Mouse (Mus musculus) MEL-GATA-1-ER (cell line): ENCODE measurements around the gene 3110009E18Rik.

ENCODE experiments used
- DNase-seq: peaks from one replicate; pipeline ENCODE4 v3.0.0-alpha.2; 2012; ENCODE audit warnings: low read depth; ENCODE audit errors: extremely low read depth

Gene 3110009E18Rik

DNA sequence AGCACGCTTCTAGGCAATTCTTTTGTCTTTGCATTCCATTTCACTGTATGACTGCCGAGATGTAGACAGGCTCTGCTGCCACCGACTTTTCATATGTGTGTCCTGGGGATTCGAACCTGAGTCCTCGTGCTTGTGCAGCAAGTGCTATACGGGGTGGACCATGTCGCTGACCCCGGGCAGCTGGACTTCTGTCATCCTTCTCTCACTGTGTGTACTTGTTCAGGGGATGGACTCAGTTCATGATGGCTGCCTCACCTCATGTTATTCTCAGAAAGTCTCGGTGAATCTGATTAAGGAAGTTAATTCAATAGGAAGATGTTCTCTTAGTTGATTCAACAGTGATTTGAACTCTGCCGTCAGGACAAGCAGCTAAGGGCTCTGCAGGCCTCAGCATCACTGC lies 72.6 kb downstream of the 3110009E18Rik start:
- DNase-seq: no peak

DNA sequence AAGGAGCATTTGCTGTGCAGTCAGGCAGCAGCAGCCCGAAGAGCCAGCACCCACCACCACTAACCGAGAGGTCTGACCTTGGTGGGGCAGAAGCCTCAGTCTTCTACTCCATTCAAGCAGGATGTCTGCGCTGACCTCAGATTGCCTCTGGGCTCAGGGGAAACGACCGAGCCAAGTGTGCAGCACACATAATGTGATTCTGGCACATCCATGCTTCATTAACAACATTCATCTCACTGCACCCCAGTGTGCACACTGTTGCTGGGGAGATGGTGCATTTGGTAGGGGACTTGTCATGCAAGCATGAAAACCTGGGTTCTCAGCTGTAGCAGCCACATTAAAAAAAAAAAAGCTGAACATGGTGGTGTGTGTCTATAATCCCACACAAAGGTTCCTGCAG lies 75.0 kb downstream of the 3110009E18Rik start:
- no peak for DNase-seq

DNA sequence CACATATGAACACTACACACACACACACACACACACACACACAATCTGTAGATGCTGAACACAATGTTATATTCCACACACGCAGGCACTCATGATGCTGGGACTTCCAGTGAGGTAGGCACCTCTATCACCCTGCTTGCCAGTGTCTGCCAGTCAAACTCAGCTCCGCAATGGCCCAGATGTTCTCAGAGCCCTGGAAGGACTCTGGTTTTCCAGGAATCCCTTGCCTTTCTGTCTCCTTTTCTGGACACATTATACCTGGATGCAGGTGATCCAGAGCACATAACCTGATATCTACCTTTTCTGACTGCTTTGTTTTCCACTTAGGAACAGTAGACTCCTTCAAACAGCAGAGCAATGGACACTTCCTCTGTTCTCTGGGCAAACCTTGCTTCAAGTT lies 75.7 kb downstream of the 3110009E18Rik start:
- DNase-seq: no peak

DNA sequence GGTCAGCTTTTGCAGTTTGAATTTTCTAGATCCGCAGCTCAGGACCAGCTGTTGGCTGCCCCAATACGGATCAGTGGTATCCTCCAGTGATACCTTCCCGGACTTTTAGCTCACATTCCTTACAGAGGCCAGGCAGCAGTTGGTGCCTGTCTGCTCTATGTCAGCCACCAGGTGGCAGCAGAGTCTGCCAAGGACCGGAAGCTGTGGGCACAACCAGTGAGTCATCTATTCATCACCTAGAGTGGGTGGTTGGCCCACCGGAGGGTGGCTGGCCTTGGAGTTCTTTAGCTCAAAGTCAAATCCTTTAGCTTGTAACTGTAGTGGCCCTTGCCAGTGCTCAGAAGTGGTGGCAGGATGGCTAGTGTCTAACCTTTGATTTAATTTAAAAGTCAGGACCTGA lies 76.2 kb downstream of the 3110009E18Rik start:
- peak; percentile 22 for DNase-seq

DNA sequence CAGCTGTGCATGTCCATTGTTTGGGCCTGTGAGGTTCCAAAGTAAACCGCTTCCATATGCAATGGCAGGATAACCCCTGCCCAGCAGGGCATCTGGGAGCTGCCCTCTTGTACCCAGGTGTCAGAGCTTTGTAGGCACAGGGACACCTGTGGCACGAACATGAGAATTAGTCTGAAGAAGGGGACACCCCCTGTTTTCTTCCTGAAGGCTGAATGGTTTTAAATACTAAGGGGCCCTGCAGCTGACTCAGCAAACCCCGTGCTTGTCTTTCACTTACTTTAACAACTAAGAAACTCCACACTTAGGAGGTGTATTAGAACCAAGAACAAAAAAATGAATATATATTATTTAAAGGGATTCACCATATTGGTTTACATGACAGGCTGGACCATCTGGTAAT lies 77.2 kb downstream of the 3110009E18Rik start:
- no peak for DNase-seq

DNA sequence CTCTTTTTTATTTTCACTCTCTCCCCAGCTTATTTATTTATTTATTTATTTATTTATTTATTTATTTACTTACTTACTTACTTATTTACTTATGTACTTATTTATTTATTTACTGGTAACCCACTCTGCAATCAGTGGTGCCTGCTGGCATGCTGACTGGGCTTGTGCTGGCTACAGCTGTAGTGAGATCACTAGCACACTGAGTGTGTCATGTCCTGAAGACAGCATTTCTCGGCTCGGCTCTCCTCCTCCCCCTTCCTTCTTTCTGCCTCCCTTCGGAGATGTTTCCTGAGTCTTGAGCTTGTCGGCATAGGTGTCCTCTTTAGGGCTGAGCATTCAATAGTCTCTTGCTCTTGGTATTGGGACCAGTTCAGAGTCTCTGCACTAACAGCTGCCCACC lies 78.0 kb downstream of the 3110009E18Rik start:
- DNase-seq: no peak

DNA sequence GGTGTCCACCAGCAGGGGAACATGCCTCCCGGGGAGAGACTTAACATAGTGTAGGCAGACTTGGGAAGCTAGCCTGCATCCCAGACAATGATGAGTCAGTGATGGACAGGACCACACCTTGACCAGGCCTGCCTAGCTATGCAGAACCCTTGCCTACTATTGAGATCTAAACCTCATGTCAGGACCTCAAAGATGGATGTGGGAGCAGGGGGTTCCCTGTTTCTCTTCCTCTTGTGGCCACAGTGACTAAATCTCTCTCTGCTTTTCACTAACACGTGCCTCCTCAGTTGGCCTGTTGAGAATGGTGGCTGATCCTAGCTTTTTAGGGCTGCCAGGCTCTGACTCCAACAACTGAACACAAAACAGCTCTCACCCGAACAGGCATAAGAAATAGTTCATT lies 81.6 kb downstream of the 3110009E18Rik start:
- no peak for DNase-seq

DNA sequence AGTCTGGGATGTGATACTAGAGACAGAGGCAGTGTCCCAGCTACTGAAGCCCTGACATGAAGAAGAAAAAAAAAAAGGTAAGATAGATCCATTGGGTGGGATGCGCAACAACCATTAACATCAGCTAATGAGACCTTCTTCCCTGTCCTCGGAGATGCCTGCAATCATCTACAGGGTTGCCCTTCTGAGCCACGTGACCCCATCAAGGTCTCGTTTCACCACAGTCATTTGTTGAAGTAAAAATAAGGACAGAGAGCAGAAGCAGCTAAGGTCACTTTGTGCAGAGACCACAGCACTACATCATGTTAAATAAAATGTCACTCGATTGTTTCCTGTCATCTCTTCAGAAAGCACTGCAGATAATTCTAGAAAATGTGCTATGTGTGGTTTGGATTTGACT lies 82.8 kb downstream of the 3110009E18Rik start:
- no peak for DNase-seq

DNA sequence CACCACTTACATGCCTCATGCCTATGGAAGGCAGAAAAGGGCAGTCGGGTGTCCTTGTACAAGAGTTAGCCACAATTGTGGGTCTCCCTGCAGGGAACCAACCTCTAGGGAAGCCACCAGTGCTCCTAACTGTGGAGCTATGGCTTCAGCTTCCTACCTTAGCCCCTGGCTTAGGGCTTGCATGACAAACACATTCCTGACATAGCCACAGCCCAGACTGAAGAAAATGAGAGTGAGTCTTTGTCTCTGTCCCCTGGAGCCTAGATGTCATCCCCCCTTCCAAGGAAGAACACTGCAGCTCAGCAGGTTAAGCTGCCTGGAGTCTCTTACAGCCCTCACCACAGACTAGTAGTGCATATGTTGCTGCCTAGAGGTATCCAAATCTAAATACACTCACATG lies 83.8 kb downstream of the 3110009E18Rik start:
- DNase-seq: no peak

DNA sequence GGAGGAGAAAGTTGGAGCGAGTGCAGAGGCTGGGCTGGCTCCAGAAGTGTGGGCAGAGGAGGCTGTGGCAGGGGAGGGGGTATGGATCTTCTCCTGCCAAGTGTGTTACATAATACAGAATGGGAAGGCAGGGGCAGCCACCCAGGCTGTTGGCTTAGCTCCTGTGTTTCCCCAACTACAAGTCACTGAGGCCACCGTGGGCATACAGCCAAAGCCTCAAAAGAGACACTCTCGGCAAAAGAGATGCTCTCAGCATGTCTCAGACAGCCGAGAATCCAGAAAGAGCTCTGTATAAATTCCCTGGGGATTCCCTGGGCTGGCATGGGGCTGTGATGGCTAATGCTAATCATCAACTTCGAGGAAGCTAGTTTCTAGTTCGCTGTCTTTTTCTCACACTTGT lies 86.6 kb downstream of the 3110009E18Rik start:
- no peak for DNase-seq

DNA sequence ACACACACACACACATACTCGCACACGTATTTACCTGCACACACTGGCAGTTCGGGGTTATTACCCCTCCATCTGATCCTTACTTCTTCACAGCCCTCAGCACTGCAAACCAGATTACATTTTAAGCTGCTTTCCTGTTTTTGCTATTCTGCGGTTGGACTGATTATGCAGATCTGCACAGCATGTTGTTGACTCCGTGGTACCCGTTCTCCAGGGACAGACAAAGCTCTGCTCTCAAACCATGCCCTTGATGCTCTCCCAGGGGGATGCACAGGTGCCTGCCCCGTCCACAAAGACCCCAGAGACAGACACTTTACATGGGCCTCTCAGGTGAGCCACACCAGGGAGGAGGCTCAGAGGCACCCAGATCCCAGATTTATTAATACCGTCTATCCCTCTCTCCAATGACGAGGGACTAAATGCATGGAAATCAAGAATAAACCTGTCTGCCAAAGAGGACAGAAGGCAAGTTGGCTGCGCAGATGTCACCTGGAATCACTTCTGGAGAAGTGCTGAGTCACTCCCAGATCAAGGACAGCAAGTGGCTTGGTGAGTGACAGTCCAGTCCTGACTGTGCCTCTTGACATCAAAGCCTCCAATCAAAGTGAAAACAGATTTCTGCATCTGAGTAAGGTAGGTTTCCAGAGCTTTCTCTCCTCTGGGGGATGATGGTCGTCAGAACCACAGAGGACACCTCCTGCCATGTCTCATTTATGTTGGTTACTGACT lies 87.7 kb downstream of the 3110009E18Rik start:
- DNase-seq: no peak

DNA sequence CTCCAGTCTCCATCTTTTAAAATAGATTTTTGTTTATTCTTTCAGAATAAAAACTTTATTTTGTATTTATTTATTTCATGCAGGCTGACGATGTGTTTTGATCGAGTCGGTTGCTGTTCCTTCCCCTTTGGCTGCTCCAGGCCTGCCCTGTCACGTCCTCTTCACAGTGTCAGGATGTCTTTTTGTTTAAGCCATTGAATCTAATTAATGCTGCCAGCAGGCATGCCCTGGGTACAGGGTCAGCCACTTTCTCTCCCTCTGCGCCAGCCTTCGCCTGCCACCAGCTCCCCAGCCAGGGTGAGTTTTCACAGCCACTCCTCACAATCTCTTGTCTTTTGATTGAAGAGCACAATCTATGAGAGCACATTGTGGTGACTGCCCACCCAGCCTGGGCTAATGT lies 99.9 kb downstream of the 3110009E18Rik start:
- DNase-seq: no peak

DNA sequence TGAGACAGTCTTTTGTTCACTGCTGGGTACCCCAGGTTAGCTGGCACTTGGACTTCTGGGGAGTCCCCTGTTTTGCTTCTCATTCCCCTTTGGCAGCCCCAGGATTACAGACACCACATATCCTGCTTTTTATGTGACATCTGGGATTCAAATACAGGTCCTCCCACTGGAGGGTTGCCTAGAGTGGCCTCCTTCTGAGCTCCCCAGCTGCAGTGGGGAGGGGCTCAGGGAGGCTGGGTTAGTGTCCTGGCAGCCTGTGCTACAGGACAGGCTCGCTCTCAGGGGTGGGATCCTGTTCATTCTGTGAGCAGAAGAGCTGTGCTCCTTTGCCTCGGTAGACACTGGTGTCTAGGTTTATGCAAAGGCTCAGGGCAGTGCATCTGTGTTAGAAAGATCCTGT lies 100.3 kb downstream of the 3110009E18Rik start:
- DNase-seq: no peak

DNA sequence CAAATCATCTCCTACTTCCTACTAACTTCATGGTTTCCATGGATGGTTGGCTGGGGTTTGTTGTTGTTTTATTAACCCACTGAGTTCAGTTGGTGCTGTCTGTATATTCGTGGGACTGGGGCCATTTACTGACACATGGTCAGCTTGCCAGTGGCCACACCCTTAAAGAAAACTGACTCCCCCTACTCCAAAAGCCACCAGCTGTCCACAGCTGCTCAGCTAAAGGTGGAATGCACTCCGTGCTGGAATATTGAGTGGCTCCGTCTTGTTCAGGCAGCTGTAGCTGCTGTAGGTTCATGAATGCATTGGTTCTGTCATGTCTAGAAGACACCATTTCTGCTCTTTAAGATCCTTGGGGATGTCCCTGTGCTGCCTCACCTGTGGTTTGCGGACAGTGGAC lies 102.6 kb downstream of the 3110009E18Rik start:
- no peak for DNase-seq

DNA sequence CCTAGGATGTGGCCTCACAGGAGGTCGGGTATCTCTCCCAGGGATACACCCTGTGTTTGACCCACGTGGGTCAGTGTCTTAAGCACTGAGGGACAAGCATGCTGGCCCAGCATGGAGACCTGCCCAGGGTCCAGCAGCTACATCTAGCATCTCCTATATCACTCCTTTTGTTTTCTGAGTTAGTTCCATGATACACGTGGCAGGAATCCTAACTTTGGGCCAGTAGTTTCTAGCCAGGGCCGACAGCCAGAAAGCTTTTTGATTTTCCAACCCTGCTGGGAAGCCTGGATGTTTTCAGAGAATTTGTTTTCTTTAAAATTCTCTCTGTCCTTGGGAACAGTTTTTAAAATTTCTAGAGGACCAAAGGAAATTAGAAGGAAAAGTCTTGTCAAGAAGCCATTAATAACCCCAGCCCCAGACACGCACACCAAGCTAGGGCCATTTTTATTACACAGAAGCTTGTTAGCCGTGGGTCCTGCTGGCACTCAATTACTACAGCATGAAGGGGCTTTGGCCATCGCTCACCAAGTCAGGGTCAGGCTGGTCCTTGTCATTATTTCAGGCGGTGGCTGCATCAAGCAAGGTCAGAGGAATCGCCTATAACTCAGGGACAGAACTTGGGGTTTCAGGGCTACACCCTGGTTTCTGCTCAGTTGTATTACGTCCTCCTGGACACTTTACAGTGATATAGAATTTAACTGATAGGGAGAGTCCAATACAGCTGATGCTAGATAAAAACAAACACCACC lies 108.9 kb downstream of the 3110009E18Rik start:
- no peak for DNase-seq

DNA sequence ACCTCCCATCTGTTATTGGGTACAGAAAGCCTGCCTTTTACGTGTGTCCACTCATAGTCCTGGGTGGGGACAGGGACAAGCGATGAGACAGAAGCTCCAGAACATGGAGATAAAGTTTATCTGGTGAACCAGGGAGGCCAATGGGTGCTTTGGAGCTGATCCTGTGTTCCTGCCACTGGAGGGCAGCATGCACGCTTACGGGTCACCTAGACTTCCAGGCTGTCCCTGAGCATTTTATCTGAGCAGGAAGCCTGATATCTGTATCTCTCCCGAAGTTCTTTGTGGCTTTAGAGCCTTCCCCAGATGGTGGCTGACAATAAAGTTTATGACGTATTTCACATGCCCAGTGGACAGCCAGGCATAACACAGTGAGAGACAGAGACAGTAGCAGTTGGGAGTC lies 110.3 kb downstream of the 3110009E18Rik start:
- DNase-seq: peak; percentile 36

DNA sequence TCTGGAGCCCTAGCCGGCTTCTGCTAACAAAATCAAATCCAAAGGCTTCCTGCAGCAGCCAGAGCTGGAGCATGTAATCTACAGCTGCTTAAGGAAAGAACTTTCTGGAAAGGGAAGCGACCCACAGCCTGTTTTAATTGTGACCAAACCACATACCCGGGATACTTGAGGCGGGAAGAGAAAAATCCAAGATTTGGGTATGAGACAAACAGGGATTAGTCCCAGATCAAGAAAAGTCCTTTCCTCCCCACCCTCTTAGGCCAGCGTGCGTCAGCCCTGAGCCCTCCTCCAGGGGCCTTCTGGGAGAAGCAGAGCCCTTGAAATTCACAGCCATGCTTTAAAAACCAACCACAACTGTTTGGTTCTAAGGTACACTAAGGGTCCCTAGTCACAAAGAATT lies 111.2 kb downstream of the 3110009E18Rik start:
- DNase-seq: no peak

DNA sequence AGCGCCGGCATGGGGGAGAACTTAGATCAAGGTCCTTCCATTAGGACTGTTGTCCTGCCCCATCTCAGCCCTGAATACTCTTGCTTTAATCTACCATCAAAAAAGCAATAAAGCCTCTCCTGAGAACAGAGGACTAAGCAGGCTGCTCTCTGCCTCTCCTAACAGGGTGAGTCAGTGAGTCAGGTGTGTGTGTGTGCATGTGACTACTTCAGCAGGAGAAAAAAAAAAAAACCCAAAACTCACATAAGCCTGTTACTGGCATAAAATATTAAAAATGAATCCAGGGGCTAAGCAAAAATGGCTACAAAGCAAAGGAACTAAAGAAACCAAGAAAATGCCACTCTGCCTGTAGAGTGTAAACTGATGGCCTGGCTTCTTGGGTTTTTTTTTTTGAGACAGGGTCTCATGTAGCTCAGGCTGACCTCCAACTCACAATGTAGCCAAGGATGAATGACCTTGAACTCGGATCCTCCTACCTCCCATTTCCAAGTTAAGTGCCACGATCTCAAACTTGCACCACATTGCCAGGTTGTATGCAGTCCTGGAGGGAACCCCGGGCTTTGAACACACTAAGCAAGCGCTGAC lies 114.7 kb downstream of the 3110009E18Rik start:
- DNase-seq: no peak

DNA sequence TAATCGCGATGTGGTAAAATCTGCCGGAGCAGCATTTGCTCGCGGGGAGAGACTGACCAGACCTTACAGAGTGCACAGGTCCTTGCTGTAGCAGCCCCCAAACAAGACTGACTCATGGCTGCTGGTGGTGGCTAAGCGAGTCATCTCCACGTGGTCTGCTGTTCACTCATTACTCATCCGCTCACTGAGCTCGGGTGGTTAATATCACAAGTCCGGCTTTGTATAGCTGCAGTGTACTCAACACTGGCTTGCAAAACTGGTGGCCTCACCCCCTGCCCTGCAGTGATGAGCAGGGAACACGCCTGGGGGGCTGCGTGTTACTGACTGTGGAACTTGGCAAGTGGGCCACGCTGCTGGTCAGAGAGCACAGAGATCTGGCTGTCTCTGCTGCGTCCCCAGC lies 115.4 kb downstream of the 3110009E18Rik start:
- DNase-seq: no peak

DNA sequence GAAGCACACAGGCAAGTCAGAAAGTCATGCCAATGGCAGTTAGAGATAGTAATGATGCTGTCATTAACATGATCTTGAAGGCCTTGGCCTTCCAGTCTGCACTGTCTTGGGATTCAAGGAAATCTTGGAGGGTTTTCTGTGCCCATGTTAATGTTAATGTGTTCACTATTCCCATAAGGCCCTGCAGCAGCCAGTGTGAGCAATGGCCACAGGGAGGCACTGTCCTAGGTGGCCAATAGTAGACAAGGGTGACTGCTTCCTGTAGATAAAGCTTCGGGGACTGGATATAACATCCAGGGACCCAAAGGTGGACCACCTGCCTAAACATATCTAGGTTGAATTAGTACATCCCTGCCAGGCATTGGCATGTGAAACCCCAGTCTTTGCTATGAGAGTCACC lies 116.1 kb downstream of the 3110009E18Rik start:
- DNase-seq: no peak
